Comparison of ENCODE assay signal across 22 mouse cellular contexts in the genomic region with DNA sequence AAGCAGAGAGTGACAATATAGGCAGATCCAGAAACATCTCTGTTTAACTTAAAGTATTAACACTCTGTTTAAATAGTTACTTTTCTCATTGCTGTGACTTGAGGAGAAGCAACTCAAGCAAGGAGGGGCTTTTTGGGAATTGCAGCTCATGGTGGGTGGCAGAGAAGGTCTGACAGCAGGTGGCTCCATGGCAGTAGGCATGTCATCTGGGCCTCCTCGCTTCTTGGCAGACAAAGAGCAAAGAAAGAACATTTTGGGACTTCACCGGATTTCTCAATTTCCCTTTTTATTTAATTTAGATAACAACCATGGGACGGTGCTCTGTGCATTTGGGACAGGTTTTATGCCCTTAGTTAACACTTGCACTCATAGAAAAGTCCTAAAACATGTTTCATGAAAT.
DNase-seq lines count a peak whose midpoint lies in the region; ATAC-seq and TF ChIP-seq lines count a peak whose summit lies in the region.
"Had no signal": no experiment of that assay in that cellular context is flagged by ENCODE, and none has a peak within 500 bp of the region (broad histone marks: within the 10 kb centered on the region; RNA-seq: fewer than 3 reads in every experiment).

No protein-coding gene starts in this region.

- no peaks in the 10 kb centered on the region for H3K27me3 ChIP-seq in liver, adult 2 months (ENCODE audit: control insufficient read depth, insufficient read depth, low read length)
- H3K27me3 ChIP-seq in liver, embryonic 11.5 days (replicated peaks; ENCODE audit: control insufficient read depth, insufficient read depth, low read length): no peaks in the 10 kb centered on the region
- H3K27me3 ChIP-seq: CH12.LX had no signal

- no peaks in the 10 kb centered on the region for H3K9me3 ChIP-seq in liver, embryonic 11.5 days (ENCODE audit: control insufficient read depth, low read length)
- H3K9me3 ChIP-seq: G1E had no signal

- H3K27ac ChIP-seq in layer of hippocampus, adult 2 months: peak overlapping the region; percentile 57; the same call in 1 of the 2 replicates
- no peak overlapping the region for H3K27ac ChIP-seq in liver, adult 2 months (replicated peaks; ENCODE audit: insufficient read depth, low read depth, low read length)
- H3K27ac ChIP-seq in liver, embryonic 11.5 days (ENCODE audit: low read depth, low read length): no peak overlapping the region

- peaks cover 4% of the 10 kb centered on the region for H3K4me1 ChIP-seq in liver, adult 2 months (ENCODE audit: control insufficient read depth, insufficient read depth, low read length)
- peaks cover 4% of the 10 kb centered on the region; the same call in 1 of the 2 replicates for H3K4me1 ChIP-seq in liver, embryonic 11.5 days (replicated peaks; ENCODE audit: control insufficient read depth, insufficient read depth, low read length)

- no peak for TF ChIP-seq CTCF in layer of hippocampus, adult 2 months (conservative IDR thresholded peaks at IDR 0.05)
- no peak for TF ChIP-seq CTCF in liver, adult 2 months (IDR thresholded peaks at IDR 0.05; ENCODE audit: low read depth, low read length)

- H3K79me2 ChIP-seq in liver, adult 2 months (ENCODE audit: control insufficient read depth, insufficient read depth, low read length): no peaks in the 10 kb centered on the region

- no peak for TF ChIP-seq POLR2A in liver, adult 2 months (IDR thresholded peaks at IDR 0.05; ENCODE audit: extremely low read depth, insufficient read depth, low read length)

- peak; percentile 23 for DNase-seq in layer of hippocampus, adult 11-12 months (ENCODE audit: low spot score)
- no peak for DNase-seq in layer of hippocampus, postnatal 10 days (ENCODE audit: low spot score in 2 of 2)
- DNase-seq in layer of hippocampus, adult 2 months (ENCODE audit: low spot score in 2 of 2): peak in 1 of 2 experiments; percentile 35
- DNase-seq in layer of hippocampus, adult 8-10 months (ENCODE audit: low spot score in 2 of 2): no peak
- peak; percentile 47 for DNase-seq in layer of hippocampus, adult 9-11 months
- DNase-seq in layer of hippocampus, adult 9-10 months (ENCODE audit: low spot score): no peak
- DNase-seq in liver, adult 2 months (ENCODE audit: extremely low read depth, low read depth, low spot score): peak; percentile 33
- DNase-seq in liver, embryonic 11.5 days (ENCODE audit: low spot score): no peak
- DNase-seq: adrenal gland, adult 2 months; adrenal gland, adult 8-10 months; adrenal gland, postnatal 10 days; adrenal gland, postnatal 14 days; adrenal gland, postnatal 25 days; adrenal gland, postnatal 36 days; B cell, adult 2 months; cerebellum, adult 11 months; cerebellum, adult 11-12 months had no signal

- 23% methylated on average over 3 of the region's 3 CpGs for WGBS in liver, adult 2 months
- WGBS in liver, embryonic 11.5 days: 81% methylated on average over 3 of the region's 3 CpGs

- ATAC-seq in liver, embryonic 11.5 days (replicated peaks; ENCODE audit: low FRiP score): no peak
- ATAC-seq: activated CD4-positive, CD25-positive, alpha-beta regulatory T cell, adult 4 months; CD4-positive, CD25-positive, alpha-beta regulatory T cell, adult 4 months; Patski had no signal

- H3K4me2 ChIP-seq in liver, embryonic 11.5 days: no peak overlapping the region

- H3K9ac ChIP-seq in liver, adult 2 months (ENCODE audit: low read depth, low read length): no peak overlapping the region
- no peak overlapping the region for H3K9ac ChIP-seq in liver, embryonic 11.5 days (ENCODE audit: low read depth, low read length)

- no peak overlapping the region for H3K4me3 ChIP-seq in layer of hippocampus, adult 2 months
- no peak overlapping the region for H3K4me3 ChIP-seq in liver, adult 2 months (ENCODE audit: insufficient read depth, low read depth, low read length)
- no peak overlapping the region for H3K4me3 ChIP-seq in liver, embryonic 11.5 days (ENCODE audit: low read depth, low read length)

- H3K36me3 ChIP-seq in liver, adult 2 months (ENCODE audit: control insufficient read depth, insufficient read depth, low read length): no peaks in the 10 kb centered on the region
- no peaks in the 10 kb centered on the region for H3K36me3 ChIP-seq in liver, embryonic 11.5 days (ENCODE audit: control insufficient read depth, insufficient read depth, low read length)
- H3K36me3 ChIP-seq: G1E had no signal

Comparison
In these comparisons a context has a peak if more than half of its experiments do, and no peak if none do; other contexts are left out.
1. DNase-seq: peak in layer of hippocampus, adult 11-12 months (single experiment), layer of hippocampus, adult 9-11 months (single experiment) and liver, adult 2 months (single experiment); none in layer of hippocampus, postnatal 10 days (0 of 2), layer of hippocampus, adult 8-10 months (0 of 2), layer of hippocampus, adult 9-10 months (single experiment) and liver, embryonic 11.5 days (single experiment).